Mouse (Mus musculus) spleen, adult 2 months (tissue): ENCODE results near the gene Mettl7a1.

Experiments
- CTCF ChIP-seq: fragments of 200-500 bp; IDR thresholded peaks from 2 replicates; pipeline ENCODE4 v1.5.1; 2011; ENCODE audit warnings: mild to moderate bottlenecking, inconsistent platforms; ENCODE audit not compliant: insufficient read depth, insufficient read length, insufficient replicate concordance; ENCODE audit errors: extremely low read depth
- POLR2A ChIP-seq: fragments of 200-500 bp; IDR thresholded peaks from 2 replicates; pipeline ENCODE4 v1.6.1; 2011; ENCODE audit warnings: low read depth, low read length, inconsistent platforms

DNA sequence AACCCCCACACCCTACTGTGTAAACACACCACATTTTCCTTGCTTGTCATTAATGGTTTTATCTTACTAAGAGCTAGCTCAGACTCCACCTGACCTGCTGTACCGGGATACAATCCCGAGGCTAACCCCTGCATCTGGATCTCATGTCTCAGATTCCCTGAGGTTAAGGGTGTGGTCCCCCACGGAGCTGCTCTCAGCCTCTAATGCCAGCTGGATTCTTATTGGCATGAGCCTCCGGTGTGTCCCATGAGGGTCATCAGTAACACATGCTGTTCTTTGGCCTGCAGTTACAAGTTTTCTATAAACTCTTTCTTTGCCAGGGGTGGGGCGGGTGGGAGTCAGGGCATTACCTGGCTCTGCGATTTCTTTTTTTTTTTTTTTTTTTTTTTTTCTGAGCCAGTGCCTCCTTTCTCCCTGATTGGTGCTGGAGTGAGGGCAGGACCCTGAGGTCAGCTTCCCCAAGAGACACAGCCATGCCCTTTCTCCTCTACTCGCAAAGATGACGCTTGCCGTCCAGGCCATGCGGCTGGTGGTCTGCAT lies 48.8 kb downstream of the Mettl7a1 start, which contains the start of the genes Methig1 and Mettl7a2:
- TF ChIP-seq POLR2A (no peak), CTCF (no peak)
